Mouse (Mus musculus) liver, embryonic 12.5 days (tissue): ENCODE data around the gene Rcn3. TPM values are rescaled to one million over a fixed set of nuclear protein-coding genes. Genes with fewer than 3 reads are reported as not detected.

Source experiments
- ATAC-seq: fragments of 200-750 bp; cut with Nextera tagmentation; 2 replicates; pipeline ENCODE4 v1.8.0; 2017; ENCODE audit warnings: moderate number of reproducible peaks, mild to moderate bottlenecking, moderate library complexity
- H3K27ac ChIP-seq: fragments of 300-500 bp; sonication (generic); 2 replicates; pipeline ENCODE4 v1.5.1; 2016; ENCODE audit warnings: mild to moderate bottlenecking
- H3K27me3 ChIP-seq: fragments of 300-500 bp; sonication (generic); replicated peaks from 2 replicates; pipeline ENCODE4 v1.6.1; 2016; ENCODE audit warnings: mild to moderate bottlenecking, moderate library complexity
- H3K36me3 ChIP-seq: fragments of 300-500 bp; sonication (generic); 2 replicates; pipeline ENCODE4 v1.6.1; 2016; ENCODE audit warnings: mild to moderate bottlenecking, moderate library complexity
- H3K4me1 ChIP-seq: fragments of 300-500 bp; sonication (generic); 2 replicates; pipeline ENCODE4 v1.6.1; 2016
- H3K4me2 ChIP-seq: fragments of 300-500 bp; sonication (generic); 2 replicates; pipeline ENCODE4 v1.6.1; 2016; ENCODE audit warnings: mild to moderate bottlenecking, moderate library complexity
- H3K4me3 ChIP-seq: fragments of 300-500 bp; sonication (generic); 2 replicates; pipeline ENCODE4 v1.5.1; 2016; ENCODE audit warnings: mild to moderate bottlenecking, moderate library complexity
- H3K9ac ChIP-seq: fragments of 300-500 bp; sonication (generic); 2 replicates; pipeline ENCODE4 v1.6.1; 2016; ENCODE audit warnings: mild to moderate bottlenecking, moderate library complexity
- H3K9me3 ChIP-seq: fragments of 300-500 bp; sonication (generic); replicated peaks from 2 replicates; pipeline ENCODE4 v1.6.1; 2016; ENCODE audit warnings: mild to moderate bottlenecking, moderate library complexity
- WGBS: fragments of 180-500 bp; shearing (Covaris S2); methylation state at CpG from one replicate; pipeline ENCODE4 v1.1.7; 2016; ENCODE audit not compliant: insufficient replicate concordance; 5-methylcytosine and 5-hydroxymethylcytosine counted together
- polyA plus RNA-seq: library from polyadenylated mRNA; unstranded; fragments of >200 nt; fragmentation: Nextera tagmentation; extraction: Ambion mirVana; gene quantifications from 2 replicates; pipeline ENCODE4 v1.2.1, GENCODE M21; 2016

The Rcn3 gene
- 69.1 and 70.9 TPM in 2 replicates for polyA plus RNA-seq

DNA sequence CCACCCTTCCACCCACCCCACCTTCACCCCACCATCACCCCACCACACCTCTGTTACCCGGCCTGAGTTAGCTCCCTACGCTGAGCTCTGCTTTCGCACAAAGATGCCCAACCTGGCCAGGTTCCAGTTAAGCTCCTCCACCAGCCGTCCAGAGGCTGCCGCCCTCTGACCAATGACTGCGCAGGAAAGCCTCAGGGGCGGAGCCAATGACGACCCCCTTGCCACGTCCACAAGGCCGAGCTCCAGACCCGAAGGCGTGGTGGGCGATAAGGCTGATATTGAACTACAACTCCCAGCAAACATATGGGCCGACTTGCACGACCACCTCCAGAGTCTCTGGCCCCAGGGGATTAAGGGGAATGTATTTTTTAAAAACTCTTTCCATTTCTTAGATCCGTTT lies at the start of gene Rcn3:
Rcn3 (minus strand) TSS at position 174 of the 400 bp plus-strand sequence.
- Histone ChIP-seq H3K4me1 (peaks cover 62% of the 10 kb centered on the region), H3K27me3 (no peaks in the 10 kb centered on the region), H3K9ac (peak within 1 kb of the TSS; percentile 61), H3K4me2 (peak within 1 kb of the TSS; percentile 82), H3K4me3 (peak within 1 kb of the TSS; percentile 54), H3K27ac (peak within 1 kb of the TSS; percentile 59), H3K36me3 (peaks cover 12% of the 10 kb centered on the region), H3K9me3 (no peaks in the 10 kb centered on the region)
- peak; percentile 77 for ATAC-seq
- WGBS: under 1% methylated on average over 16 of the region's 16 CpGs

DNA sequence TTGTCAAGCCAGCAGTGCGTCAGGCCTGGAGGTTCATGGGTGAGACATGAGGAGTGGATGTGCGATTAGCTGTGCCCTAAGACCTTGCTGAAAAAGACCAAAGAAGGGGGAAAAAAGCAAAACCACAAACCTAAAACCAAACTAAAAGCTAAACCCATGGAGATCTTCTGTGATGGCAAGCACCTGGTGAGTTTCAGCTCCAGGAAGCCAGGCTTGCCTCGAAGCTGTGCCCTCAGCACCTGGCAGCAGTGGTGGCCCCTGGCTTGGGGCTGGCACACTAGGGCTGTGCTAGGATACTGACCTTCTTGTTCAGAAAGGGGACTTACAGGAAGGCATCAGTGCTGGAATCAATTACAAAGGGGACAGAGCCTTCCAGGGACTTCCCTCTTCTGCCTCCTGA lies 49.3 kb upstream of the Rcn3 start:
- Histone ChIP-seq H3K27me3 (no peaks in the 10 kb centered on the region), H3K36me3 (peaks cover 57% of the 10 kb centered on the region), H3K4me1 (peaks cover 37% of the 10 kb centered on the region), H3K9me3 (no peaks in the 10 kb centered on the region), H3K27ac (no peak overlapping the region), H3K4me2 (no peak overlapping the region), H3K9ac (no peak overlapping the region), H3K4me3 (no peak overlapping the region)
- WGBS: 87% methylated on average over 3 of the region's 3 CpGs
- ATAC-seq: no peak

DNA sequence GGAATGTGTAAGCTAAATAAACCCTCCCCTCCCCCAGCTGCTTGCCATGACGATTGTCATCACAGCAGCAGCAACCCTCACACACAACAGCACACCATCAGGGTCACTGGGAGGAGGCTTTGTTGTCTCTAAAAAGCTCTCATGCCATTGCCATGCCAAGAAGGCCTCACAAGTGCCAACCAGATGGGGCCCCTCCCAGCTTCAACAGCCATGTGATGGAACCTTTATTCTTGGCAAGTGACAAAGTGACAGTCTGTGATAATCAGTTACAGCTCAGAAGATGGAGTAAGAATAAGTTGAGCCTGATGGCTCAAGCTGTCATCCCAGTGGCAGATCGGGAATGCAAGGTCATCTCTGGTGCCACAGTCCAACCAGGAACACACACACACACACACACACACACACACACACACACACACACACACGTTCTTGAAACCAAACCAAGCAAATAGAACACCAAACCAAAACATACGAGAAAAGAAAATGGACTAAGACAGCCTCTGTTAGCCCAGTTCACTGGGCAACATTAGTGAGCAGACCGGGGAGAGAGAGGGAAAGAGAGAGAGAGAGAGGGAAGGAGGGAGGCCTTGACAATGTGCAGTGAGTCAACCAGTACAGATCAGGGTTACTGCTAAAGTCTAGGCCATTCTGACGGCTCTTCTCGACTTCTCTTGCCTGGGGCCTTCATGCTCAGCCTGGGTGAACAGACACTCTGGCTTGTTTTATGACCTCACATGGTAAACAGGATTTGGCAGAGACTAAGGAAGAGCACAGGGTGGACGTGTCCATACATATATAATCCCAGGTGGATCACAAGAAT lies 48.1 kb upstream of the Rcn3 start:
- H3K9ac ChIP-seq: no peak overlapping the region
- no peak overlapping the region for H3K27ac ChIP-seq
- peaks cover 45% of the 10 kb centered on the region for H3K4me1 ChIP-seq
- H3K27me3 ChIP-seq: no peaks in the 10 kb centered on the region
- ATAC-seq: no peak
- H3K36me3 ChIP-seq: peaks cover 45% of the 10 kb centered on the region
- 64% methylated on average over 8 of the region's 8 CpGs for WGBS
- H3K4me3 ChIP-seq: no peak overlapping the region
- no peaks in the 10 kb centered on the region for H3K9me3 ChIP-seq
- no peak overlapping the region for H3K4me2 ChIP-seq

DNA sequence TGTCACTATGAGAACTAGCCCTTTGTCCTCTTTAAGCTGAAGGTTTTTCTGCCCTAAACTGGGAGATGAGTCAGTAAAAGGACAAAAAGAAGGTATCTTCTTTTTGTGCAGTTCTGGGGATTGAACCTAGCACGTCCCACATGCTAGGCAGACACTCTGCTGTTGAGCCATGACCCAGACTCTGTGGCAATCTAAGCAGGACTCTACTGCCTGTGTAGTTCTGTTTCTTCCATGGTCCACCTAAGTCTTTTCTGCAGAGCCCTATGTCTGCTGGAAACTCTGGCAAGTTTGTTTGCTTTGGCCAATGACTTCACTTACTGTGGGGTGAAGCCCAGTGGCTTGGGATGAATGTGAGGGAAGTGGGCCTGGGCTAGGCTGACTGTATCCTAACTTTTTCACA lies 46.4 kb upstream of the Rcn3 start:
- Histone ChIP-seq H3K9ac (no peak overlapping the region), H3K9me3 (no peaks in the 10 kb centered on the region), H3K4me3 (no peak overlapping the region), H3K4me1 (peaks cover 62% of the 10 kb centered on the region), H3K27me3 (no peaks in the 10 kb centered on the region), H3K4me2 (peak overlapping the region; percentile 94; the same call in 1 of the 2 replicates), H3K36me3 (peaks cover 33% of the 10 kb centered on the region), H3K27ac (peak overlapping the region; percentile 83; the same call in 1 of the 2 replicates)
- 70% methylated on average over 1 of the region's 1 CpGs for WGBS
- no peak for ATAC-seq

DNA sequence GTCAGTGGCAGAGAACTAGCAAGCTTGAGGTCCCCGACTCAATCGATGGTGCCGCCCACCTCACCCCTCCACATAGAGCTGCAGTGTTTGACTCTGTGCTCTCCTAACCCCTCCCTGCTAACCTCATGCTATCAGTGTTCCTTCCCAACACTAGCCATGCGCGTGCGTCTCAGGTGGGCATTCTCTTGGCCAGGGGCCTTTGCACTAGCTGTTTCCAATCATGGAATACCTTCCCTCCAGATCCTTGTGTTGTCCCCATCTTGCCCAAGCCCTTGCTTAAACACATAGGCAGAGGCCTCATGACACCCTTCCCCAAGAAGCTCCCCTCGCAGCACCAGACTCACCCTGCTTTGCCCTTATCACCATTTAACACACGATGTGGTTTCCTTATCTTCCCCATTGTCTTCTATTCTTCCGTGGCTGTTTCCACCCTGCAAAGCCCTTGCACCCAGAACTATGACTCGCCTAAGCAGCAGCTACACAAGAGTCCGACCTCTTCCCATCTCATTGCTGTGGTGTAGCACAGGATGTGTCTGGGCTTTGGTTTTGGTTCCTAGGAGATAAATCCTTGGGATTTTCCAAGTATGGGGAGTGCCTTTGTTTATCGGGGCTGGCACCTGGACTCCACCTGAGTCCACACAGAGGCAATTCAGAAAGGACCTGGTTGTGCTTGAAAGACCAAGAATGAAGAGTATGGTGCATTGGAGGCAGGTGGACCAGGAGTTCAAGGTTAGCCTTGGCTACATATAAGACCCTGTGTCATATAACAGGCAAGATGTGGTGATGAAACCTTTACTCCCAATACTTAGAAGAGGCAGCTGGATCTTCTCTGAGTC lies 45.4 kb upstream of the Rcn3 start:
- H3K27me3 ChIP-seq: no peaks in the 10 kb centered on the region
- peaks cover 26% of the 10 kb centered on the region for H3K36me3 ChIP-seq
- ATAC-seq: peak; percentile 76
- H3K4me1 ChIP-seq: peaks cover 62% of the 10 kb centered on the region
- peak overlapping the region; percentile 83 for H3K27ac ChIP-seq
- WGBS: 14% methylated on average over 12 of the region's 12 CpGs
- H3K9me3 ChIP-seq: no peaks in the 10 kb centered on the region
- H3K9ac ChIP-seq: peak overlapping the region; percentile 15; the same call in 1 of the 2 replicates
- H3K4me2 ChIP-seq: peak overlapping the region; percentile 94
- H3K4me3 ChIP-seq: peak overlapping the region; percentile 0; the same call in 1 of the 2 replicates

DNA sequence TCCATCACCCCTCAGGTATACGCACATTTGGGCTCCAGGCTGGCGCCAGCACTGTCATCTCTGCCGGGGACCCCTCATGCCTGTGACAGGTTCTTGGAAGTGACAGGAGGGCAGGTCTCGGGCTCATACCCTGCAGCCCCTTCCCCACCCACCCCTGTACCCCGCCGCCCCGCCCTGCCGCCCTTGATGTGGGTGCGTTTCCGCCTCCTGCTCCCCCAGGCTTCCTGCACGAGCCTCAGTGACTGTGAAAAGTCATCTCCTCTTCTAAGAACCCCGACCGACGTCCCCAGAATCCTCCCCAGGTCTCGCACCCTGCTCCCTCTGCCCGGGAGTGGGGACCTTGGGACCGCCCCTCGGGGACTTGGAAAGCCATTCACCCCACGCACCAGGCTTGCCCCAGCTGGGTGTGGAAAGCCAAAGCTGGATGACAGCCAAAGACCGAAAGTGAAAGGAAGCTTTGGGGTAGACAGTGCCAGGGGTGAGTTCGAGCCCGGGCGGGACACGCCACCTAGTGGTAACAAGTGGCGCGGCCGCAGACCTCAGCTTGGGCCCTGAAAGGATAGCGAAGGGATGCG lies 44.1 kb upstream of the Rcn3 start, which contains the start of the genes Gm45713 and Flt3l:
Gm45713 (minus strand) TSS at position 239 of the 575 bp plus-strand sequence.
Flt3l (minus strand) TSS at position 440 of the 575 bp plus-strand sequence.
- Histone ChIP-seq H3K4me2 (peak within 1 kb of the TSS; percentile 94), H3K27ac (peak within 1 kb of the TSS; percentile 83), H3K36me3 (peaks cover 15% of the 10 kb centered on the region), H3K27me3 (no peaks in the 10 kb centered on the region), H3K9me3 (no peaks in the 10 kb centered on the region), H3K4me1 (peaks cover 65% of the 10 kb centered on the region), H3K9ac (peak within 1 kb of the TSS; percentile 81), H3K4me3 (peak within 1 kb of the TSS; percentile 75)
- 2% methylated on average over 29 of the region's 29 CpGs for WGBS
- ATAC-seq: peak; percentile 77

DNA sequence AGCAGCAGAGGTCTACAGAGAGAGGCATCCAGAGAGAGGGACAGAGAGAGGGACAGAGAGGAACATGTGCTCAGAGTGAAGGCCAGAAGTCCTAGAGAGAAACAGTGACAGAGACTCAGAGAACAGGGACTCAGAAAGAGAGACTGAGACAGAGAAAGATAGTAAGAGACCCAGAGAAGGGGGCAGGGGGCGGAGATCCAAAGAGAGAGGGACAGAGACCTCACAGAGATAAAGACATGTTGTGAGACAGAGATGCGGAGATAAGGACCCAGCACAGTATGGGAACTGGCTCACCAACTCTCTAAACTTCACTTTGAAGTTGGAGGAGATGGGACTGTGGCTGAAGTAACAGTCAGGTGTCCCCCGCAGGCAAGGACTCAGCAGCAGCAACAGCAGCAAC lies 43.3 kb upstream of the Rcn3 start:
- peaks cover 14% of the 10 kb centered on the region for H3K36me3 ChIP-seq
- H3K4me1 ChIP-seq: peaks cover 66% of the 10 kb centered on the region
- WGBS: 30% methylated on average over 3 of the region's 3 CpGs
- ATAC-seq: 0 out of 2 replicates have a peak, but pooled peaks have one; percentile 6
- H3K4me2 ChIP-seq: peak overlapping the region; percentile 94
- peak overlapping the region; percentile 75 for H3K4me3 ChIP-seq
- H3K9ac ChIP-seq: peak overlapping the region; percentile 81
- H3K9me3 ChIP-seq: no peaks in the 10 kb centered on the region
- H3K27me3 ChIP-seq: no peaks in the 10 kb centered on the region
- H3K27ac ChIP-seq: peak overlapping the region; percentile 83

DNA sequence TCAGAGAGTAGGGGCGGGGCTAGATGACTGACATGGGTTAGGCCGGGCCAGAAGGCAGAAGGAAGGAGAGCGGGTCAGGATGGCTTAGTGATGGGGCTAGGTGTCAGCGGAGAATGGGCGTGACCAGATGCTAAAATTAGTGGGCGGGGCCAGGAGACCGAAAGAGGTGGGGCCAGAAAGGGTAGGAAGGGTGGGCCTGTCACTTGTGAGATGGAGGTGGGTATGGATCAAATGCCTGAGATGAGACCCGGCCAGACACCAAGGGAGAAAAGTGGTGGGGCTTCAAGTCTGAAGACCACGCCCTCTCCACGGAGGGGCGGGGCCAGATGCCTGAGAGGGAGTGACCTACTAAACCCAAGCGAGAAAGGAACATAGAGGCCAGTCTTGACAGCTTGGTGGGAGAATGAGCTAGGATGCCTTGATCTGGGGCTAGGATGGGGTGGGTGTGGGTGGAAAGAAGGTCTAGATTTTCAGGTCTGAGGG lies 42.6 kb upstream of the Rcn3 start:
- H3K4me3 ChIP-seq: peak overlapping the region; percentile 75
- no peaks in the 10 kb centered on the region for H3K9me3 ChIP-seq
- H3K4me1 ChIP-seq: peaks cover 66% of the 10 kb centered on the region
- peak; percentile 59 for ATAC-seq
- H3K27me3 ChIP-seq: no peaks in the 10 kb centered on the region
- H3K4me2 ChIP-seq: peak overlapping the region; percentile 94
- H3K27ac ChIP-seq: peak overlapping the region; percentile 83
- H3K9ac ChIP-seq: peak overlapping the region; percentile 81
- H3K36me3 ChIP-seq: peaks cover 10% of the 10 kb centered on the region
- WGBS: 3% methylated on average over 12 of the region's 12 CpGs

DNA sequence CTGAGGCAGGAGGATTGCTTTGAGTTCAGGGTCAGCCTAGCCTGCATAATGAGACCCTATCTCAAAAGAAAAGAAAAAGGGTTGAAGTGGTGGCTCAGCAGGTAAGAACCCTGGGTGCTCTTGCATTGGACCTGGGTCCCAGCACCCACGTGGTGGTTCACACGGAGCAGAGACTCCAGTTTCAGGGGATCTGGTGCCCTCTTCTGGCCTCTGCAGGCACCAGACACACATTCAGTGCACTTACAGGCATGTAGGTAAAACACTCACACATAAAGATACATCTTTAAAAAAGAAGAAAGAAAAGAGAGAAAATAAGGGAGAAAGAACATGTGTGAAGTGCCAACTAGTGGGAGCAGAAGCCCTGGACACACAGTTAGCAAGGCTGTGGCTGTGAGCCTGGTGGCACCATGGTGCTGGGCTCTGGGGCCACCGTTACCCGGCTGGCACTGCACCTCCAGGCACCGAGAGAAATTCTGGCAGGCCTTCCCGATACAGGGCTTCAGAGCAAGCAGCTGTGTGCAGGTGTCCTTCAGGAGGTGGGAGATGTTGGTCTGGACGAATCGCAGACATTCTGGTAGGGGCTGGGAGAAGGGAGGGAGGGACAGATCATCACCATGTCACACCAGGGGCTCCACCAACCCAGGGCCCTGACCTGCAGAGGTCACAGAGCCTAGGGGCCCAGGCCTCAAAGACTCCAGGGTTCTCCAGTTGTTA lies 41.6 kb upstream of the Rcn3 start:
- Histone ChIP-seq H3K27me3 (no peaks in the 10 kb centered on the region), H3K4me1 (peaks cover 63% of the 10 kb centered on the region), H3K4me3 (no peak overlapping the region), H3K4me2 (peak overlapping the region; percentile 94; the same call in 1 of the 2 replicates), H3K9me3 (no peaks in the 10 kb centered on the region), H3K36me3 (peaks cover 9% of the 10 kb centered on the region), H3K27ac (0 out of 2 replicates have a peak overlapping the region, but pooled peaks have one; percentile 83), H3K9ac (no peak overlapping the region)
- 78% methylated on average over 8 of the region's 8 CpGs for WGBS
- no peak for ATAC-seq

DNA sequence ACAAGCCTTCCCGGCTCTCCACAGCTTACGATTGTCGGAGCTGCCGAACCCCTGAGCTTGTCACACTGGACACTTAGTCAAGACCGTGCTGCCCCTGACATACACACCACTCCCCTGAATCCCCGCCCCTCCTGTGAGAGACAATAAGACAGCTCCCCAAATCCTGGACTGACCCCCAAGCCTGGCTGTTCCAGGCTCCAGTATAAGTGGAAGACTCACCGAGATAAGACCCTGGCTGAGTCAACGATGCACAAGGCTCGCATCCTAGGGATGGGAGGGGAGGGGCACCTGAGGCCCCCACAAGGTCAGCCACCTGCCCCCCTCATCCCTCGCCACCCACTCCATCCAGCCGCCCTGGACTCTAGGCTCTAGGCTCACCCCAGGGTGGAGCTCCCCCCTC lies 39.8 kb upstream of the Rcn3 start:
- H3K9ac ChIP-seq: no peak overlapping the region
- H3K4me2 ChIP-seq: no peak overlapping the region

More for the DNA sequence above, 39.8 kb upstream of the Rcn3 start:
- Histone ChIP-seq H3K27ac (no peak overlapping the region), H3K4me3 (no peak overlapping the region), H3K4me1 (peaks cover 55% of the 10 kb centered on the region), H3K9me3 (no peaks in the 10 kb centered on the region), H3K36me3 (peaks cover 19% of the 10 kb centered on the region), H3K27me3 (no peaks in the 10 kb centered on the region)
- ATAC-seq: no peak
- 81% methylated on average over 11 of the region's 11 CpGs for WGBS
